Mouse (Mus musculus) hematopoietic stem cell, adult 5-6 weeks (primary cell): ENCODE measurements at regions not wholly inside any gene's neighbourhood (a gene's known extent, or its start where the extent isn't known, plus 50 kb on each side); places are given as distances from the start of the nearest gene placed in this dataset.

Experiments
- ATAC-seq, 2 experiments: fragments of 125-278 bp in 1 of 2; replicated peaks in 1 of 2; 2 replicates each; pipeline ENCODE4 v1.8.0; 2016 to 2017; ENCODE audit warnings: inconsistent platforms in 2 of 2, mild to moderate bottlenecking in 2 of 2, moderate number of reproducible peaks in 2 of 2, low read depth in 1 of 2, moderate TSS enrichment in 1 of 2; ENCODE audit not compliant: low FRiP score in 2 of 2, poor library complexity in 2 of 2, severe bottlenecking in 2 of 2, insufficient read depth in 1 of 2, low TSS enrichment in 1 of 2

DNA sequence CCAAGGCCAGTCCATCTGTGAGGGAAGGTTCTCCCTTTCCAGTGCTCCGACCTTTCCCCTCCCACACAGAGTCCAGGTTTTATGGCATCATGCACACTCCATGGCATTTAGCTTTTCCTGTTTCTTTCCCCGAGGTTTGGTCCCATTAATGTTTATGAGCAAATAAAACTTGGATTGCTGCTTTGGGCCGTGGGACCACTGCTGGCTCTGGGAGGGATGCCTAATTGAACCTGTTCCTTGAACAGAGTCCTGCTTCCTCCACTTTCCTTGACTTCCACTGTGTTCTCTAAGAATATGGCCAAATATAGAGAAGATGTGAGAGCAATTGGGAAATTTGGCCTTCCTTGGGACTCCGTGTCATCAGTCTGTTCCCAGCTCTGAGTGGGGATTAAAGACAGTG, 170.3 kb upstream of the Fstl4 start:
- ATAC-seq, result no peak

DNA sequence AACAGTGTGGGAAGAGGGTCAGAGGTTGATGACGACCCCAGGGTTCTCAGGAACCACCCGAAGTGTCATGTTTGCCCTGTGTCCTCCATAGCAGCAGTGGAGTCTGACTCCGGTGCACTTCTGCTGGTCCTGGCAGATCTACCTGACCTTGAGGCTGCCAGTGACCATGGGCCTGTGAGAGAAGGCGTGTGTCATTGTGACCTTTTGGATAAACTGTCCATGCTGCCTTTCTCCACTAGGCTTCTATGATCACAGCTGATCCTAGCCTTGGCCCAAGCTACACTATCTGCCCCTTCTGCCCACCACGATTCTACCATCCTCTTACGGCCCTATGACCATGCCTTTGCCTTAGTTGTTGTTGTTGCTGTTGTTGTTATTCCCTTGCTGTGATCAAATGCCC, 163.2 kb upstream of the Fstl4 start:
- ATAC-seq, result no peak

DNA sequence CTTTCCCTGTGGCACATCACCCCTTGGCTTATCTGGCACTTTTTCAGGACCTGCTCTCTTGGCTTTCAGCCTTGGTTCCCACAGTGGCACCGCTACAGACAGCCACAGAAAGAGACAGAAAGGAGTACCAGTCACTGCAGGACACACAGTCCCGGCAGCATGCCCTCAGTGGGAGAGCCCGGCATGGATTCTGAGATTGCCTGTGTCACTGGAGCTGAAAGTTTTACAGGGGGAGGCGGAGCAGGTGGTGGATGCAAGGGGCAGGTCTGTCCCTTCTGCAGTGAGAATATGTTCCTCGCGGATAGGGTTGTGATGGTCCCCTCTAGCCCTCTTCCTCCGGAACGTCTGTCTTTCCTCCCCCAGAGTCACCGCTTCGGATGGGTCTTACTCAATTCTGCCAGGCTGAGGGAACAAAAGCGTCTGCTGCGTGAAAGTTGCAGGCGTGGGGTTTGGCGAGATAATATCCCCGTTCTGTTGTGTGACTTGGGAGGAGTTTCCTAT, 162.3 kb upstream of the Fstl4 start:
- ATAC-seq, result no peak

DNA sequence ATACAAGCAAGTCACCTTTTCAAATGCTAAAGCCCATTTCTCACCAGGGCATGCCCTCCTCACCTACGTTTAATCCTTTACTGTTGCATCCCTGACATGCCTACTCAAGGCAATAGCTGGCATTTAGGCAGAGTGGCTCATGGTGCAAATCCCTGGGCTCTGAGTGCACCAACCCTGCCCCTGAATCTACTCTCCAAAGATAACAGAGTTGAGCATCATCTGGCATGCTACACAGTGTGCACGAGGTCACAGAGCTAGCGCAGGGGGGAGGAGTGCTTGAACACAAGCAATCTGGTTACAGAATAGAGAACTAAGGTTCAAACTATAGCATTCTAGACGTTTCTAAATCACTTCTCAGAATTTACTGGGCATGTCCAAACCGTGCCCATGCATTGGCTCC, 161.6 kb upstream of the Fstl4 start:
- ATAC-seq, result no peak

DNA sequence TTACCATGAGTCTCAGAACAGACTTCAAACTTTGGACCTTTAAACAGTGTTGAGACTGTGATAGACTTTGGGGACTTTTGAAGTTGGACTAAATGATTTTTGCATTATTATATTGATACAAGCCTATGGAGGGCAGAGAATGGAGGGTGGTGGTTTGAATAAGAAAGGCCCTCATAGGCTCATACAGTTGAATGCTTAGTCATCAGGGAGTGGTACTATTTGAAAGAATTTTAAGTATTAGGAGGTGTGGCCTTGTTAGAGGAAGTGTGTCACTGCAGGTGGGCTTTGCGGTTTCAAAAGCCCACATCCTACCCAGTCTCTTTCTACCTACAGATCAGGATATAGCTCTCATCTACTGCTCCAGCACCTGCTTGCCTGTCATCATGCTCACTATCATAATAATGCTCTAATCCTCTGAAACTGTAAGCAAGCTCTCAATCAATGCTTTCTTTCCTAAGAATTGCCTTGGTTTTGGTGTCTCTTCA, 153.7 kb upstream of the Fstl4 start:
- ATAC-seq, result no peak

DNA sequence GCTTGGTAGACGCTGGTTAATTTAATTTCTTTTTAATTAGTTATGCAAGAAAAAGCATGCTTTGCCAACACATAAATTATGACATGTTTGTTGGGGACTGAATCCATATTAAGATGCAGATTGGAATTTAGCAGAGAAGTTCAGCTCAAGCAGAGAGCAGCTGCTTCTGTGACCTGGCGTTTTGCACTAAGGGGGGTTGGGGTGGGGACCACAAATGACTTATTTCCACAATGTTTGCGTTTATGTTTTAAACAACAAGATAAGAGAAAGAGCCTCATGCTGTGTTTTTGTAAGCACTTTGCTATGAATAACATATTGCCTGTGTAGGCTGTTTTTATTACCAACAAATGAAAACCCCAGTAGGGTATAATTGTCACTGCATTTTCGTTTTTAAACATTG, 148.8 kb upstream of the Fstl4 start:
- no peak for ATAC-seq

DNA sequence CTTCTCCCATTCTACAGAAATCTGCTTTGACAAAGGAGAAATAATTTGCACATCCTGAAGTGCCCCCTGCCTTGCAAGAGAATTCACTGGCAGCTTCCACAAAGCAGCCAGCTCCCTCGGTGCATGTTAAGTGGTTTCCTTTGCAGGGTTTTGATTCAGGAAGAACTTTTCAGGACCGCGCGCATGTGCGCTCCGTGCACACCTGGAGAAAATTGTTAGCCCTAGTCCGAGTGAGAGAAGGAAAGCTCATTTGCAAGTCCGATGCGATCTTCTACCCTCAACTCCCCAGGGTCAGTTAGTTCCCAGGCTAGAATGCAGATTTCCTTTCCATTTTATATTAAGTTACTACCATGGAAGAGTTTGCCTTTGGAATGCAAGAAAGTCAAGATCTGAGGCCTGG, 145.8 kb upstream of the Fstl4 start:
- ATAC-seq, result 0 out of 4 replicates have a peak, but pooled peaks of 1 of the 2 experiments have one; percentile 37

DNA sequence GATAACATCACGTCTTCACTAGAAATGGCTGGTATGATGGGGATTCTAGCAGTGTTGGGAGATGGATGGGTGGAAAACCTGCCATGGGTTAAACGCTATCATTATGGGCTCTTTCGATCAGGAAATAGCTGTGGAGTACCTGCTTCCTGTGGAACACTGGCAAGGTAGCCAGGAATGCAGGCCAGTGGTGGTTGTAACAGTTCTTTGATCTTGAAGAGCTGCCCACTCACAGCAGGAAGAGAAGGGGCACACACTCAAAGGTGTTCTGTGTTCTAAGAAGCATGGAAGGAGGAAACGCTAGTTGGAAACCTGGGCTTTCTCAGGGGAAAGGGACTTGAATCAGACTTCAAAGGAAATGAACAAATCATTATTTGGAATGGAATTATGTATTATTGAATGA, 141.6 kb upstream of the Fstl4 start:
- no peak for ATAC-seq

DNA sequence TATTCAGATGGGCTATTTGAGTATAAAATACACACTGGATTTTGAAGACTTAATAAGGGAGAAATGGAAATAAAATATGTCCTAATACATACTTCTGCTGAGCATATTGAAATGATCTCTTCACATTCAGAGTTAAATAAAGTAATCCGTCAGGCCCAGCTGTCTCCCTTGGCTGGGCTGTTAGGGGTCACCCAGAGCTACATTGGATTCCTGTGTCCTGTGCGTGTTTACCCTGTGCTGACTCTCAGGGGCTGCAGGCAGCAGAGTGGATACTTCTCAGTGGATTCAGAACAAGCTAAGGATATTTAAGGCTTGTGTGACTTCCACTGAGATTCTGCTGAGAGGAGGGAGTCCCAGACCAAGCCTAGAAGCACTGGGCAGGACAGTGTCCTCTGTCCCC, 135.6 kb upstream of the Fstl4 start:
- no peak for ATAC-seq

DNA sequence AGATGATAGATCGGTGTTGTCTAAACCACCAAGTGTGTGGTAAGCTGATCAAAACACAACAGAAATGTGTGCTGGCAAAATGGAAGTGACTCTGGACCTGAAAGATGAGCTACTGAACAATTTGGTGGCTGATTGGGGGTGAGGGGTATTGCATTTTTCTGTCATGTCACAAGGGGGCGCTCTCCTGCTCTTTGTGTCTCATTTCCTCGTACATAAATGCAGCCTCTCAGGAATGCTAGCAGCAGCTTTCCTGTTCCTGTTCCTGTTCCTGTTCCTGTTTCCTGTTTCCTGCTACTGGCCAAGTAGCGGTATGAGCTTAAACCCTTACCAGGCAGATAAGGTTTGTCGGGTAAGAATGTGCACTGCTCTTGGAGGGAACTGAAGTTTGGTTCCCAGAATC, 134.7 kb upstream of the Fstl4 start:
- ATAC-seq, result no peak

DNA sequence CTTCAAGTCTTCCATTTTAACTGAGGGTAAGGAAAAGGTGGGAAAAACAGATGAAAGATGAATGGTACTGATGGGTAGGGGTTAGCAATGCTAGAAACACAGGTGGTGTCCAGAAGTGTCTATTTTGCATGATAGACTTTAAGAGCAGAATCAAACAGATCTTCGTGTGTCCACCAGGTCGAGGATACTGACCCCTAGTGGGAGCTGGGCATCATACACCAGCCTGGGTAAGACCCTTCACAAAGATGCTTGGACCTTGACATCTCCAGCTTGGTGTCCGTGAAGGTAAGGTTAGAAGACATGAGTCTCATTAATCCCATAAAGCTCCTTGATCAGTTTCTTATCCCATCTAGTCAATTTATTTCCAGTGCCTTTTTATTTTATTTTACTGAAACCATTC, 132.9 kb upstream of the Fstl4 start:
- ATAC-seq, result no peak; a peak in 1 of 4 replicates

DNA sequence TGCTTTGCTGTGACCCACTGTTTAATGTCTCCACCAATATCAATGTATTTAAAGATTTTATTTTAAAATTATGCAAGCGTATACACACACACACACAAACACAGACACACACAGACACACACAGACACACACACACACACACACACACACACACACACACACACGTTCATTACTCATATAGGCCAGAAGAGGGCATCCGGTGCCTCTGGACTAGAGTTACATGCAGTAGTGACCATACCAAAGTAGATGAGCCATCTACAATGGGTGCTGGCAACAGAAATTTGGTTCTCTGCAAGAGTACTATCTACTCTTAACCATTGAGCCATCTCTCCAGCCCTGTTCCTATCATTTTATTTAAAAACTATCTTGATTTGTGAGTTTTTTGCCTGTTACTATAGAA, 130.2 kb upstream of the Fstl4 start:
- ATAC-seq, result no peak

DNA sequence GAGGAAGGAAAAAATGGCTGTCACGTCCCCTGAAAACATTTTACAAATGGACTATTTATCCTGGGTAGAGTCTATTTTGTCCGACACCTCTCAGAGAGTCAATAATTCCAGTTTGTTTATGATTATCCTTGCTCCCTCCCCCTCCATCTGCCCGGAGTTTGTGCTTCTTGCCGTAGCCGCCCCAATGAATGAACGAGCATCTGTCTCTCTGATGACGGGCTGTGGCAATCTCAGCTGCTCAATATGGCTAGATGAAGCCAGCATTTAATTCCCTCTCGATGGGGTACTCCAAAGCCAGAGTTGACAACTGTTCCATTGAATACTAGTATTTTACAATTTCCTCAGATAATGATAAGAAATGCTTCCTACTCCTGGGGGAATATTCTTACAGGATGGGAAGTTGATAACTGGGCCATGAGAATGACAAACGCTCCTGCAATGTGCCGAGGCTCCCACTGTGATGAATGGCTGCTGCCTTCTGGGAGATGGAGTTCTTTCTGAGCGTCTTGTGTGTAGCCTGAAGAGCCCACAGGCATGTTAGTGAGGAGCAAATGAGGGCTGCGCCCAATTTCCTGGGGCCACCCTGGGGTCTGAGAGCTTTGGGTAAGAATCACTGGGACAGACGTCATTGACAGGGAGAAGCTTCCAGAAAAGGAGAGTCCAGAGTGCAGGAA, 128.6 kb upstream of the Fstl4 start:
- no peak for ATAC-seq

DNA sequence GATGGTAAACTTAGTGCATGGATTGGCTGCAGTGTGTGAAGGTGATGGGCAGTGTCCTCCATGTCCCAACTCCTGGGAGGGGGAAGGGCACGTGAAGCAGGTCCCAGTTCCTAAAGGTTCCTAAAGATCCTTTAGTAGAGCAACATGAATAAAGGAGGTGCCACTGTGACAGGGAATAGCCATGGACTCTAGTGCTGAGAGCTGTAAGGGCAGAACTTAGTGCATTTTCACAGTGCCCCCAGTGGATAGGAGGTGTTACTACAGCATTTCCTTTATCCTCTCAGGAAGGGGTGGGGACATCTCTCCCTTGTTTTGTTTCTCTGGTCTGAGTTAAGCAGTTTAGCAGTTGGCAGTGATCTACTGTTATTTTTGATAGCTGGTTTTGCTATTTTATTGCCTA, 125.5 kb upstream of the Fstl4 start:
- no peak for ATAC-seq

DNA sequence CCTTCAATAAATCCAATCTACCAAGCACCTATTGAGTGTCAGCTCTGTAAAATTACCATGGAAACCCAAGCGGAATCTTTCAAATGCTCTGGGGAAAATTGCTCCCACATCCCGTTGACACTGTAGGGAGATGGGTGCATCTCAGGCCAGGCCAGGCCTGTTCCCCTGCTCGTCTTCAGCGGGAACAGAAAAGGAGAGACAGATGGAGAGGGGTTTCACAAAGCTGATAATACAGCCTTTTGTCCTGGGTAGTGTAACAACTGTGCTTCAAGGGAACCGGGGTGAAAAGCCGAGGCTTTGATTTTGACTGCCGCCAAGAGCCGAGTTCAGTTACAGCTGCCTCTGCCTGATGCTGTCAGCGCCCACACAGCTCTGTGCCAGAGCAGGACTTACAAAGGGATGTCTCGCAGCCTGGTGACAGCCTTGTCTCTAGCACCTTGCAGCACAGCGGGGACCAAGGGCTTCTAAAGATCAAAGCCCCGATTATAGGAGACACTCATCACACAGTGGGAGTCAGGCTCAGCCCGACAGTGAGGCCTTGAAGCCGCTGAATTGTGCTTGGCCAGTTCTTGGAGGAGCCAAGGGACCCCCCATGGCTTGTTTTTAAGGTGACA, 122.6 kb upstream of the Fstl4 start:
- no peak for ATAC-seq

DNA sequence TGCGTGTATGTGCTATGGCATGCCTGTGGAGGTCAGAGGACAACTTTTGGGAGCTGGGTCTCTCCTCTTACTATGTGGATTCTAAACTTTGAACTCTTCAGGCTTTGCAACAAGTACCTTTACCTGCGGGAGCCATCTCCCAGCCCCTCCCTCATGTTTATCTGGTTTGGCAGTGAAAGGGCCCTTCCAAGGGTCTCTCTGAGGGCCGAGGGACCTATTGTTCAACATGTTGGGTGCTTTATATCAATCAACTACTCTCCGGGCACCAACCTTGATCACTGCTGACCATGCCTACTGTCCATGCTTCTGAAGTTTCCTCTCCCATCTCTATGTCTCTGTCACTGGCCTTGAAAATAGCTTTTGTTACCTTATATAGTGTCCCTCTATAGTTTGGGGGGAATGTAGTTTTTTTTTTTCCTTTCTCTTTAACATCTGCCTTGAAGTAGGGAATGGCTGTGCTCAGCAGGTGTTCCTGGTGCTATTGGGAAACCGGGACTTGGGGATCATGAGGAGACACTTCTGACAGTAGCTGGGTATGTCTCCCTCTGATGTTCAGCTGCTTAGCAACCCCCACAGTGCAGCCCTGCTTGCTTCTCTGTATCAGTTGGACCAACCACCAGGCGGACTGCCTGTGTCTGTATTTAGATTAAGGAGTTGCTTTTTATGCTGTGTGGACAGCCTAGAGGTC, 120.2 kb upstream of the Fstl4 start:
- ATAC-seq, result no peak

DNA sequence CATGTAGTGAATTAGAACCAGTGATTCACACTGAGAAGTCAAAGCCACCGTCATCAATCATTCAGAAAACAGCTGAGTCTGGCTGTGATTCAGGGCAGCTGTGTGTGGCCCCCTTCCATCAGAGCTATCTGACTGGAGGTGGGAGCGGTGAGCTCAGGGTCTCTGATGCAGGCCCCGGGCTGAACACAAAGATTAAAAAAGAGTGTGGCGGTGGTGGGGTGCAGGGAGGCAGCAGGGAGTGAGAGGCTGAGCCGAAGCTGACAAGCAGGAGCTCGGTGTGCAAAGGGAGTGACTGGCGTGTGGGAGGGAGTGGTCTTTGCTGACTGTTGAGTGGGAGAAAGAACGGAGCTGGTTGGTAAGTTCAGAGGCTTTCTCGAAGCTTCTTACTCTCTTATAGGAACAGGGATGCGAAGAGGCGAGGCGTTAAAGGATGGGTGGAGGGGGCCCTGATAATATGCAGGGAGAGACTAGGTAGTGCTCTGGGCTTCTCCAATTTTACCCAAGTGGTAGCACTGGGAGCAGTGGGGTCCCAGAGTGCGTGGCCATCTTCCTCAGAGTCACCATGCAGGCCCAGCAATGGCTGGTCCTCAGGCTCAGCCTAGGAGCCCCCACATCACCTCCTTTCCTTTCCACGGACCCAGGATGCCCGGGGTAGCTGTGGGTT, 116.1 kb upstream of the Fstl4 start:
- ATAC-seq, result no peak

DNA sequence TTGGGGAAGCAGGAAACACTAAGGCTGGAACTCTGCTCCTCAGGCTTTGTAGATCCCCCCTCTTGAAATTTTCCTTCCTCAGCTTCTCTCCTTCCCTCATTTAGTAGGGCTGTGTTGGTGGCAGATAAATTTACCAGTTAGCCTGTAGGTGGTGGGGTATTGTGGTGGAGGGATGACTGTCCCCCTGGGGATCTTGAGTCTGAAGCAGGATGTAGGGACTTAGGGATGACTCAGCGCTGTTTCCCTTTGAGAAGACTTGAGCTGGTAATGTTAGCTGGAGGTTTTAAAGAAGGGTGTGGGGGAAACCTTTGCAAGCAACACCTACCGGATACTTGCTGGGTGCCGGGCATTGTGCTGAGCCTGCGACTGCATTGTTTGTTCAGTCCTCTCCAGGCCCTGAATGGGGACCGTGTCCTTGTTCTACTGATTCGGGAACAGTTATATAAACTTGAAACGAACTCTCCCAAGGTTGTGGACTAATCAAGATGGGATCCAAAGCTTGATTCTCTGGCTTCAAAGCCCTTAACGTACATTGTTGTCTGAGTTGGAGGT, 115.5 kb upstream of the Fstl4 start:
- ATAC-seq, result no peak
